Mouse (Mus musculus) stomach, adult 2 months (tissue): ENCODE data around the gene Zfp54. TPM values are rescaled to one million over a fixed set of nuclear protein-coding genes. Genes with fewer than 3 reads are reported as not detected.

ENCODE experiments used
- polyA plus RNA-seq: library from polyadenylated mRNA; depleted of rRNA; stranded (reverse); fragments of >200 nt; gene quantifications from 2 replicates; pipeline ENCODE4 v1.2.3, GENCODE M21; 2012; rRNA removed

The Zfp54 gene
- not detected in 2 replicates for polyA plus RNA-seq

GRCm38 (mm10) chr17:21422664-21423599, at the start of gene Zfp54:
Gene Zfp54 (plus strand): TSS chr17:21423227.

GRCm38 (mm10) chr17:21383391-21384056, 39.5 kb upstream of the Zfp54 start, which contains the start of gene Zfp677:
Gene Zfp677 (plus strand): TSS chr17:21383748.

GRCm38 (mm10) chr17:21450138-21450704, 27.2 kb downstream of the Zfp54 start, which contains the start of gene Zfp51:
Gene Zfp51 (plus strand): TSS chr17:21450374.

Other genes starting within 250 kb of the Zfp54 start
- not detected in 2 replicates for gene Vmn1r234, start 197.1 kb upstream of the Zfp54 start, polyA plus RNA-seq
- not detected in 2 replicates for gene Vmn1r235, start 166.8 kb upstream of the Zfp54 start, polyA plus RNA-seq
- gene Vmn1r236, start 140.3 kb upstream of the Zfp54 start, polyA plus RNA-seq: not detected in 2 replicates
- gene Vmn1r237, start 111.4 kb upstream of the Zfp54 start, polyA plus RNA-seq: not detected in 2 replicates
- gene Zfp677, start 39.5 kb upstream of the Zfp54 start, polyA plus RNA-seq: 0.02 TPM in 1 of 2 replicates, not detected in the other
- gene Zfp51, start 27.1 kb downstream of the Zfp54 start, polyA plus RNA-seq: 0.02 and 0.10 TPM in 2 replicates
- 0.86 and 0.95 TPM in 2 replicates for gene Zfp53, start 65.8 kb downstream of the Zfp54 start, polyA plus RNA-seq
- gene Zfp52, start 112.3 kb downstream of the Zfp54 start, polyA plus RNA-seq: 0.06 TPM in 1 of 2 replicates, not detected in the other
- gene Zfp948, start 143.8 kb downstream of the Zfp54 start, polyA plus RNA-seq: 0.06 and 0.11 TPM in 2 replicates
- gene Zfp983, start 227.4 kb downstream of the Zfp54 start, polyA plus RNA-seq: 0.02 and 0.05 TPM in 2 replicates